Mouse (Mus musculus) embryonic facial prominence, embryonic 14.5 days (tissue): ENCODE results near the gene Stpg3. TPM values are rescaled to one million over a fixed set of nuclear protein-coding genes. Genes with fewer than 3 reads are reported as not detected.

Experiments used
- ATAC-seq: fragments of 200-750 bp; cut with Nextera tagmentation; 2 replicates; pipeline ENCODE4 v1.8.0; 2017; ENCODE audit warnings: low read depth, moderate number of reproducible peaks, moderate TSS enrichment
- DNase-seq: peaks from one replicate; pipeline ENCODE4 v3.0.0-alpha.2; 2015; ENCODE audit warnings: low spot score
- H3K27ac ChIP-seq: fragments of 300-500 bp; sonication (generic); replicated peaks from 2 replicates; pipeline ENCODE4 v1.5.1; 2014; ENCODE audit warnings: low read depth, mild to moderate bottlenecking, low read length, moderate library complexity
- H3K27me3 ChIP-seq: fragments of 300-500 bp; sonication (generic); replicated peaks from 2 replicates; pipeline ENCODE4 v1.6.1; 2014; ENCODE audit warnings: low read length; ENCODE audit not compliant: control insufficient read depth, insufficient read depth
- H3K36me3 ChIP-seq: fragments of 300-500 bp; sonication (generic); 2 replicates; pipeline ENCODE4 v1.6.1; 2014; ENCODE audit warnings: low read length, mixed read lengths; ENCODE audit not compliant: control insufficient read depth, insufficient read depth
- H3K4me1 ChIP-seq: fragments of 300-500 bp; sonication (generic); 2 replicates; pipeline ENCODE4 v1.6.1; 2014; ENCODE audit warnings: antibody characterized with exemption, low read length; ENCODE audit not compliant: control insufficient read depth, insufficient read depth
- H3K4me2 ChIP-seq: fragments of 300-500 bp; sonication (generic); 2 replicates; pipeline ENCODE4 v1.6.1; 2014; ENCODE audit warnings: low read depth, mild to moderate bottlenecking, low read length, moderate library complexity, mixed read lengths
- H3K4me3 ChIP-seq: fragments of 300-500 bp; sonication (generic); 2 replicates; pipeline ENCODE4 v1.5.1; 2014; ENCODE audit warnings: low read depth, mild to moderate bottlenecking, low read length
- H3K9ac ChIP-seq: fragments of 300-500 bp; sonication (generic); 2 replicates; pipeline ENCODE4 v1.6.1; 2014; ENCODE audit warnings: low read depth, mild to moderate bottlenecking, low read length, moderate library complexity, mixed read lengths
- H3K9me3 ChIP-seq: fragments of 300-500 bp; sonication (generic); 2 replicates; pipeline ENCODE4 v1.6.1; 2016; ENCODE audit warnings: low read length; ENCODE audit not compliant: control insufficient read depth
- WGBS: fragments of 180-500 bp; shearing (Covaris S2); extraction: QIAGEN DNeasy Blood & Tissue Kit; methylation state at CpG from one replicate; pipeline ENCODE4 v1.1.7; 2014; 5-methylcytosine and 5-hydroxymethylcytosine counted together
- polyA plus RNA-seq: library from polyadenylated mRNA; unstranded; fragments of >200 nt; fragmentation: Nextera tagmentation; extraction: Ambion mirVana; gene quantifications from 2 replicates; pipeline ENCODE4 v1.2.1, GENCODE M21; 2014

The Stpg3 gene
- polyA plus RNA-seq, 1 experiment from 2014 or later = not detected

- whole genome bisulfite sequencing = 79% methylated on average over 5 of the region's 5 CpGs
- Histone ChIP-seq H3K4me2 (no peak overlapping the region), H3K4me1 (no peaks in the 10 kb centered on the region; the same call in 1 of the 2 replicates), H3K27me3 (peaks cover 28% of the 10 kb centered on the region), H3K36me3 (peaks cover 10% of the 10 kb centered on the region; the same call in 1 of the 2 replicates), H3K9ac (no peak overlapping the region), H3K4me3 (no peak overlapping the region), H3K9me3 (no peaks in the 10 kb centered on the region), H3K27ac (no peak overlapping the region)
- ATAC-seq (no peak), DNase-seq (no peak)
Measured at GRCm38 (mm10) chr2:25194006-25194405, 20.4 kb downstream of the Stpg3 start.

GRCm38 (mm10) chr2:25193330-25193770 lies 21.1 kb downstream of the Stpg3 start:
- Histone ChIP-seq H3K4me2 (peak overlapping the region; percentile 21; the same call in 1 of the 2 replicates), H3K36me3 (peaks cover 4% of the 10 kb centered on the region; the same call in 1 of the 2 replicates), H3K4me3 (no peak overlapping the region), H3K27ac (no peak overlapping the region), H3K27me3 (peaks cover 28% of the 10 kb centered on the region), H3K4me1 (no peaks in the 10 kb centered on the region; the same call in 1 of the 2 replicates), H3K9me3 (no peaks in the 10 kb centered on the region), H3K9ac (no peak overlapping the region)
- ATAC-seq = peak; percentile 83
- 0% methylated on average over 6 of the region's 6 CpGs for WGBS
- DNase-seq = peak; percentile 90

GRCm38 (mm10) chr2:25187841-25188240 lies 26.6 kb downstream of the Stpg3 start:
- Histone ChIP-seq H3K9ac (no peak overlapping the region), H3K27ac (no peak overlapping the region), H3K4me3 (no peak overlapping the region), H3K36me3 (no peaks in the 10 kb centered on the region), H3K9me3 (no peaks in the 10 kb centered on the region), H3K4me2 (no peak overlapping the region), H3K4me1 (0 out of 2 replicates have a peak, but pooled peaks cover 7% of the 10 kb centered on the region), H3K27me3 (peaks cover 23% of the 10 kb centered on the region)
- ATAC-seq (no peak), DNase-seq (no peak)
- WGBS = 83% methylated on average over 6 of the region's 6 CpGs

- H3K36me3 ChIP-seq = no peaks in the 10 kb centered on the region
- peak overlapping the region; percentile 94 for H3K4me2 ChIP-seq
- H3K27ac ChIP-seq = no peak overlapping the region
- H3K9me3 ChIP-seq = no peaks in the 10 kb centered on the region
- H3K9ac ChIP-seq = peak overlapping the region; percentile 71; the same call in 1 of the 2 replicates
- H3K27me3 ChIP-seq = peaks cover 34% of the 10 kb centered on the region
- ATAC-seq = no peak
- H3K4me1 ChIP-seq = 0 out of 2 replicates have a peak, but pooled peaks cover 7% of the 10 kb centered on the region
- WGBS = 29% methylated on average over 5 of the region's 5 CpGs
- no peak for DNase-seq
- H3K4me3 ChIP-seq = peak overlapping the region; percentile 52; the same call in 1 of the 2 replicates
Measured at GRCm38 (mm10) chr2:25186575-25186930, 27.9 kb downstream of the Stpg3 start.

GRCm38 (mm10) chr2:25185625-25186574 lies 28.5 kb downstream of the Stpg3 start:
- peak; percentile 75 for ATAC-seq
- 0% methylated on average over 39 of the region's 64 CpGs for whole genome bisulfite sequencing
- H3K9ac ChIP-seq = peak overlapping the region; percentile 71
- DNase-seq = peak; percentile 84
- no peaks in the 10 kb centered on the region for H3K36me3 ChIP-seq
- no peaks in the 10 kb centered on the region for H3K9me3 ChIP-seq
- H3K4me3 ChIP-seq = peak overlapping the region; percentile 52
- H3K27ac ChIP-seq = peak overlapping the region; percentile 40
- peak overlapping the region; percentile 94 for H3K4me2 ChIP-seq
- H3K27me3 ChIP-seq = peaks cover 40% of the 10 kb centered on the region
- H3K4me1 ChIP-seq = 0 out of 2 replicates have a peak, but pooled peaks cover 7% of the 10 kb centered on the region

GRCm38 (mm10) chr2:25184496-25184895 lies 29.9 kb downstream of the Stpg3 start:
- DNase-seq = no peak
- Histone ChIP-seq H3K4me1 (0 out of 2 replicates have a peak, but pooled peaks cover 7% of the 10 kb centered on the region), H3K27me3 (peaks cover 54% of the 10 kb centered on the region), H3K4me3 (no peak overlapping the region), H3K9ac (no peak overlapping the region), H3K9me3 (no peaks in the 10 kb centered on the region), H3K4me2 (no peak overlapping the region), H3K27ac (no peak overlapping the region), H3K36me3 (no peaks in the 10 kb centered on the region)
- 96% methylated on average over 7 of the region's 7 CpGs for WGBS
- ATAC-seq = no peak

GRCm38 (mm10) chr2:25183336-25183735 lies 31.1 kb downstream of the Stpg3 start:
- DNase-seq = no peak
- peak overlapping the region; percentile 85; the same call in 1 of the 2 replicates for H3K4me2 ChIP-seq
- peak overlapping the region; percentile 57; the same call in 1 of the 2 replicates for H3K4me3 ChIP-seq
- H3K27me3 ChIP-seq = peaks cover 60% of the 10 kb centered on the region
- no peak overlapping the region for H3K27ac ChIP-seq
- H3K4me1 ChIP-seq = 0 out of 2 replicates have a peak, but pooled peaks cover 8% of the 10 kb centered on the region
- H3K9ac ChIP-seq = no peak overlapping the region
- WGBS = 56% methylated on average over 2 of the region's 2 CpGs
- no peak for ATAC-seq
- H3K9me3 ChIP-seq = no peaks in the 10 kb centered on the region
- H3K36me3 ChIP-seq = no peaks in the 10 kb centered on the region

- ATAC-seq = no peak
- 28% methylated on average over 6 of the region's 6 CpGs for WGBS
- peak overlapping the region; percentile 57 for H3K4me3 ChIP-seq
- 0 out of 2 replicates have a peak overlapping the region, but pooled peaks have one; percentile 35 for H3K9ac ChIP-seq
- H3K27me3 ChIP-seq = peaks cover 66% of the 10 kb centered on the region
- peaks cover 15% of the 10 kb centered on the region; the same call in 1 of the 2 replicates for H3K4me1 ChIP-seq
- DNase-seq = no peak
- H3K36me3 ChIP-seq = no peaks in the 10 kb centered on the region
- no peaks in the 10 kb centered on the region for H3K9me3 ChIP-seq
- H3K4me2 ChIP-seq = peak overlapping the region; percentile 85
- H3K27ac ChIP-seq = no peak overlapping the region
Measured at GRCm38 (mm10) chr2:25182664-25183063, 31.8 kb downstream of the Stpg3 start.
